Mouse (Mus musculus) hindbrain, embryonic 13.5 days (tissue): ENCODE measurements around the gene Bloc1s4. TPM values are rescaled to one million over a fixed set of nuclear protein-coding genes. Genes with fewer than 3 reads are reported as not detected.

Experiments used
- ATAC-seq: fragments of 200-750 bp; cut with Nextera tagmentation; 2 replicates; pipeline ENCODE4 v1.8.0; 2017; ENCODE audit warnings: moderate TSS enrichment; ENCODE audit not compliant: low FRiP score
- H3K27ac ChIP-seq: fragments of 300-500 bp; sonication (generic); 2 replicates; pipeline ENCODE4 v1.5.1; 2015; ENCODE audit warnings: inconsistent platforms, mild to moderate bottlenecking, moderate library complexity
- H3K27me3 ChIP-seq: fragments of 300-500 bp; sonication (generic); 2 replicates; pipeline ENCODE4 v1.6.1; 2015; ENCODE audit warnings: mild to moderate bottlenecking, inconsistent platforms
- H3K36me3 ChIP-seq: fragments of 300-500 bp; sonication (generic); 2 replicates; pipeline ENCODE4 v1.6.1; 2015; ENCODE audit warnings: mild to moderate bottlenecking, inconsistent platforms
- H3K4me1 ChIP-seq: fragments of 300-500 bp; sonication (generic); replicated peaks from 2 replicates; pipeline ENCODE4 v1.6.1; 2015; ENCODE audit warnings: inconsistent platforms
- H3K4me2 ChIP-seq: fragments of 300-500 bp; sonication (generic); 2 replicates; pipeline ENCODE4 v1.6.1; 2015; ENCODE audit warnings: inconsistent platforms, mild to moderate bottlenecking, moderate library complexity
- H3K4me3 ChIP-seq: fragments of 300-500 bp; sonication (generic); 2 replicates; pipeline ENCODE4 v1.5.1; 2015; ENCODE audit warnings: mild to moderate bottlenecking, inconsistent platforms
- H3K9ac ChIP-seq: fragments of 300-500 bp; sonication (generic); 2 replicates; pipeline ENCODE4 v1.6.1; 2015; ENCODE audit warnings: mild to moderate bottlenecking, inconsistent platforms
- H3K9me3 ChIP-seq: fragments of 300-500 bp; sonication (generic); 2 replicates; pipeline ENCODE4 v1.6.1; 2016; ENCODE audit warnings: inconsistent platforms
- WGBS: fragments of 180-500 bp; shearing (Covaris S2); methylation state at CpG from one replicate; pipeline ENCODE4 v1.1.7; 2015; 5-methylcytosine and 5-hydroxymethylcytosine counted together
- polyA plus RNA-seq: library from polyadenylated mRNA; unstranded; fragments of >200 nt; fragmentation: Nextera tagmentation; extraction: Ambion mirVana; gene quantifications from 2 replicates; pipeline ENCODE4 v1.2.1, GENCODE M21; 2015

Bloc1s4 gene
- polyA plus RNA-seq, 1 experiment from 2014 or later = 27.1 TPM

DNA sequence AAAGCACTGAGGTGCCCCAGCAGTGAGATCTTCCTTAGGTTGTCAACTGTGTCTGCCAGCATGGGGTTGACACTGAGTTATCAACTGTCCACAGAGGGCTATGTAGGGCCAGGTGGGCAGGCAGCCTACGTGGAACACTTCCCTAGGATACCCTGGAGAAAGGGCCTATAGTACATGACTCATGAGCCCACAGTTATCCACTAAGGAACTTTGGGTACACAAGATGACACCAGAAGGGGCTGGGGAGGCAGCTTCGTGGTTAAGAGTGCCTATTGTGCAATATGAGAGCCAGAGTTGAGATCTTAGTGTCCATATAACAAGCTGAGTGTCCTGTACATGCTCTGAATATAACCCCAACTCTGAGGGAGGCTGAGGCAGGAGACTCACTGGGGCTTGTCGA, 21.2 kb upstream of the Bloc1s4 start:
- H3K9ac ChIP-seq = no peak overlapping the region
- H3K9me3 ChIP-seq = no peaks in the 10 kb centered on the region
- no peaks in the 10 kb centered on the region for H3K36me3 ChIP-seq
- no peak overlapping the region for H3K27ac ChIP-seq
- no peak overlapping the region for H3K4me2 ChIP-seq
- no peak for ATAC-seq
- 80% methylated on average over 3 of the region's 3 CpGs for WGBS
- no peaks in the 10 kb centered on the region for H3K27me3 ChIP-seq
- no peak overlapping the region for H3K4me3 ChIP-seq
- peaks cover 15% of the 10 kb centered on the region for H3K4me1 ChIP-seq

DNA sequence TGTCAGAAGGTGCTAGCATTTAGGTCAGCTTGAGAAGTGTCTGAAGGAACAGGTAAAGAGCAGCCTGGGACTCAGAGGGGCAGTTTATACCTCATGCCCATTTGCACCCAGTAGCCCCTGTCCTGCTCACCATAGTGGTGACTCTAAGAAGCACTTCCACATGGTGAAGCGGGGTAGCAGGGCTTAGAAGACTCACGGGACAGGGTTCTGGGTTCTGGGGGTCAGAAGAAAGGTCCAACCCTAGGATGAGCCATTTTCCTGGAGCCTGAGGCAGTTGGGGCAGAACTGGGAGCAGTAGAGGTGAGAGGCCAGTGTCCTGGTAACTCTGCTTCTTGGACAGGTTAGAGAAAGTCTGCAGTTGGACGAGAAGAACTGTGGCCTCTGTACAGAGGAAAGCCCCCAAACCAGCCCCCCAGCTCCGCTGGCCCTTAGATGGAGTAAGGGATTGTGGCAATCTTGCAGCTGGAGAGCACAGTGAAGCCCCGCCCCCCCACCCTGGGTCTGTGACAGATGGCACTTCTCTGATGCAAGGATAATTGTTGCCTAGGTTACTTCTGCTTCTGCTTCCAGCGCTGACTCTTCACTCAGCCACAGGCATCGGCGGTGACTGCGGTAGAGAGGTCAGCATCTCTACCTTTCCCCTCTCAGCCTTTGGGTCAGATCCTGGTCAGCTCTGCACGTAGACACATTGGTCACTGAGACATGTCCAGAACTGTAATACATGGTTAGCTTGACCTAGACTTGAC, 18.7 kb upstream of the Bloc1s4 start:
- 21% methylated on average over 10 of the region's 10 CpGs for WGBS
- H3K27ac ChIP-seq = peak overlapping the region; percentile 58; the same call in 1 of the 2 replicates
- H3K4me2 ChIP-seq = 0 out of 2 replicates have a peak overlapping the region, but pooled peaks have one; percentile 18
- ATAC-seq = peak; percentile 88
- no peak overlapping the region for H3K4me3 ChIP-seq
- H3K9me3 ChIP-seq = no peaks in the 10 kb centered on the region
- H3K27me3 ChIP-seq = no peaks in the 10 kb centered on the region
- H3K9ac ChIP-seq = peak overlapping the region; percentile 35; the same call in 1 of the 2 replicates
- H3K4me1 ChIP-seq = peaks cover 24% of the 10 kb centered on the region
- no peaks in the 10 kb centered on the region for H3K36me3 ChIP-seq

DNA sequence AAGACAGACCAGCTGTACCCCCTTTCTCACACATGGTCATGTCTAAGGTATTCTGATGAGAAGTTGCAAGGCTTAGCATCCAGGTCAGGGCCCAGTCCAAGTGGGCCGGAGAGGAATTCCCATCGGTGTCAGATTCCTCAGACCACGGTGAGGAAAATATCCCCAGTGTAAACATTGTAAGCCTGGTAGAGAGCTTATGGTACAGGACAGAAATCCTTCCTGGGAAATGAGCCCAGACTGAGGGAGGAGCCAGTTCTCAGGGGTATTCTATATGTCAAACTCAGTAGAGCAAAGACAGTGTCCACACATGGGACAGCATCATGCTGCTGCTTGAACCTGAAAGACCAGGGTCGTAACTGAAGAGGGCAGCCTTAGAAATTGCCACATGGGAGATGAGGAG, 11.4 kb upstream of the Bloc1s4 start:
- WGBS = 86% methylated on average over 4 of the region's 4 CpGs
- Histone ChIP-seq H3K4me1 (peaks cover 10% of the 10 kb centered on the region; the same call in 1 of the 2 replicates), H3K27ac (no peak overlapping the region), H3K4me3 (no peak overlapping the region), H3K9ac (no peak overlapping the region), H3K36me3 (no peaks in the 10 kb centered on the region), H3K9me3 (no peaks in the 10 kb centered on the region), H3K4me2 (no peak overlapping the region), H3K27me3 (0 out of 2 replicates have a peak, but pooled peaks cover 3% of the 10 kb centered on the region)
- ATAC-seq = no peak

DNA sequence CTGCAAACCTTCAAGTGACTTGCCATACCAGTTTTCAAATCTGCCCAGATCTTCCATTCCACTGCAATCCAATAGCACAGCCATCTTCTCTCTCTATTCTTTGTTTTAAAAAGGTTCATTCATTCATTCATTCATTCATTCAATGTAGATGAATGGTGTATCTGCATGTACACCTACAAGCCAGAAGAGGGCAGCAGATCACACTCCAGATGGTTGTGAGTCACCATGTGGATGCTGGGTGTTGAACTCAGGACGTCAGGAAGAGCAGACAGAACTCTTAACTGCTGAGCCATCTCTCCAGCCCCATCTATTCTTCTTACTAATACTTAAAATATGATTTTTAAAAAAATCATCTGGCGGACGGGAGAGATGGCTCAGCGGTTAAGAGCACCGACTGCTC, 8.6 kb upstream of the Bloc1s4 start:
- Histone ChIP-seq H3K27ac (no peak overlapping the region), H3K4me3 (no peak overlapping the region), H3K4me1 (no peaks in the 10 kb centered on the region), H3K9me3 (no peaks in the 10 kb centered on the region), H3K27me3 (peaks cover 9% of the 10 kb centered on the region), H3K36me3 (no peaks in the 10 kb centered on the region), H3K9ac (no peak overlapping the region), H3K4me2 (no peak overlapping the region)
- ATAC-seq = no peak
- WGBS = 68% methylated on average over 5 of the region's 5 CpGs

DNA sequence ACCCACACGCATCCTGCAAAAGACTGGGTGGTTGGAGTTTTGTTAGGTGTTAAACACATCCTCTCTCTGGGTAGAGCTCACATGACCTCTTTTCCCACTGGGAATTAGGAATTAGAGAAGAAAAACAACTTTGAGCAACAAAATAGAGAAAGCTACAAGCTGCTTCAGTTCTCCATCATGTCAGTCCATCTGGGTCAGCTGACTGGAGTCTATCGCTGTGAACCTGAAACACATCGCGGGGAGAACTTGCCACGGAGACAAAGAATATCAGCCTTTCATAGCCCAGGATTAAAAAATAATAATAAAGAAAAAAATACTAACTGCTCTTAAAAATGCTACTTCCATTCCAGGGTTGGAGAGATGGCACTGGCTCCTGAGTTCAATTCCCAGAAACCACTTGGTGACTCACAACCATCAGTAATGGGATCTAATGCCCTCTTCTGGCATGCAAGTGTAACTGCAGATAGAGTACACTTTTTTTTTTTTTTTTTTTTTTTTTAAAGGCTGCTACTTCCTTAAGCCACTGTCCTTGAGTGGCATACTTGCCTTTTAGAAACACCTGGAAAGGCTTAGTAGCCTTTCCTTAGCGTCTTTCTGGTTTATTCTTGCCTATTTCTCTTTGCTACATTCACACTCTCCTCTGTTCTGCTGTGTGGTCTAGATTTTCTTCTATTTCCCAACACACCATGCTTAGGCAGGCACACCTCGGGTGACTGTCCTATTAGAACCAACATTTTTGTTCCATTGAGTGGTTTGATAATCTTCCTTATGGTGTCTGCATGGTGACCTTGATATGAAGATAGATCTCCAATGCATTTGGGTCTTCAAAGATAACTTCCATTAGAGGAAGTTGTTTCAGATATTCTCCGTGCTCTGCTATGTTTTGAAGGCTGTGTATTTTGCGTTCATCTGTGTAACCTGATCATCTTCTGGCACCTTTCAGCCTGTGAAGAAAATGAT, 1.9 kb upstream of the Bloc1s4 start:
- peaks cover 3% of the 10 kb centered on the region; the same call in 1 of the 2 replicates for H3K36me3 ChIP-seq
- H3K9ac ChIP-seq = no peak overlapping the region
- H3K27ac ChIP-seq = no peak overlapping the region
- no peak overlapping the region for H3K4me2 ChIP-seq
- ATAC-seq = no peak
- H3K27me3 ChIP-seq = peaks cover 13% of the 10 kb centered on the region
- H3K4me3 ChIP-seq = no peak overlapping the region
- H3K9me3 ChIP-seq = no peaks in the 10 kb centered on the region
- H3K4me1 ChIP-seq = peaks cover 19% of the 10 kb centered on the region
- 75% methylated on average over 9 of the region's 9 CpGs for WGBS

DNA sequence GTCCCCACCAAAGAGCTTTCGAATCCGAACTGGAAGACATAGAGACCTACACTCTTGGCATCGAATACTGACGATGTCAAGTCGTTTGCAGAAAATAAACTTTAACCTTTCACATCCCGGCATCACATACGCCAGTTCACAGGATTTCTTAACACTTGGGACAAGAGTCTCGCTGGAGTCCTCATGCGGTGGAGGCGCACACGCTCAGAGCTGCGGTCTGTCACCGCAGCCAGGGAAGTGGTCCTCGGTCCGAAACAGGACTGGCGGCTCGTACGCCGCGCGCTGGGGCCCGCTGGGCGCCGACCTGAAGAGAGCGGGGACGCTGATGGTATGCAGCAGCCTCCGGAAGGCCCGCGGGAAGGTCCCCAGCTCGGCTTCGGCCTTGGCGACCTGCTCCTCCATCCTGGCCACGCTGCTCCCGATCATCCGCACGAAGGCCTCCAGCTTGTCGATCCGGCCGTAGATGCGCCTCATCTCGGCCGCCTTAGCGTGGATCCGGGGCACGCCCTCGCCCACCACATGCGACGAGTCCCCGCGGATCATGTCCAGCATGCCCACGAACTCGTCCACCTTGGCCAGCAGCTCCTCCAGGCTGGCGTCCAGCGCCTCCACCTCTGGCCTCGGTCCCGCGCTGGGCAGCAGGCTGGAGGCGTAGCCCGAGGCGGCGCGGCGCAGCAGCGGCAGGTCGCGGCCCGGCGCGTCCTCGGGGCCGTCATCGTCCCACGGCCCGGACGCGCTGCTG, 485 bp downstream of the Bloc1s4 start:
- Histone ChIP-seq H3K36me3 (peaks cover 3% of the 10 kb centered on the region; the same call in 1 of the 2 replicates), H3K4me1 (peaks cover 19% of the 10 kb centered on the region), H3K4me3 (peak overlapping the region; percentile 99), H3K9ac (peak overlapping the region; percentile 85), H3K27ac (peak overlapping the region; percentile 66), H3K27me3 (peaks cover 13% of the 10 kb centered on the region), H3K9me3 (no peaks in the 10 kb centered on the region), H3K4me2 (peak overlapping the region; percentile 98)
- ATAC-seq = peak; percentile 21
- WGBS = 2% methylated on average over 73 of the region's 76 CpGs

DNA sequence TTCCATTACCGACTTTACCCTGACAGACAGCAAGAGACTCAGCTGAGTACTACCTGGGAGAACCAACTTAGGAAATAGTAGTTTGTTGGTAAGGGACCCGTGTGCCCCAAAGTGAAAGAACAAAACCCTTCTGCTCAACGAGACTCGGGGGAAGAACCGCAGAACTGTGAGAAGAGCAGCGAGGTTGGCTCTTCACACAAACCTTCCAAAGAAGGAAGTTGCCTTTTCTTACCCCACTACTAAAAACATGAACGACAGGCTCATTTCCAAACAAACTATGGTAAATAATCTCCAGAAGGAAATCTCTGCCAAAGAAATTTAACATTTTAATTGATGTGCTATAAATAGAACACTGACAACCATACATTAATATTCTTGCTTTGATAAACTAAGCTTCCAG, 1.4 kb downstream of the Bloc1s4 start:
- 0 out of 2 replicates have a peak overlapping the region, but pooled peaks have one; percentile 3 for H3K9ac ChIP-seq
- H3K4me1 ChIP-seq = peaks cover 19% of the 10 kb centered on the region
- H3K36me3 ChIP-seq = peaks cover 3% of the 10 kb centered on the region; the same call in 1 of the 2 replicates
- H3K4me3 ChIP-seq = peak overlapping the region; percentile 99
- ATAC-seq = no peak
- no peaks in the 10 kb centered on the region for H3K9me3 ChIP-seq
- 88% methylated on average over 7 of the region's 7 CpGs for WGBS
- H3K4me2 ChIP-seq = peak overlapping the region; percentile 98
- peaks cover 8% of the 10 kb centered on the region for H3K27me3 ChIP-seq
- H3K27ac ChIP-seq = no peak overlapping the region

DNA sequence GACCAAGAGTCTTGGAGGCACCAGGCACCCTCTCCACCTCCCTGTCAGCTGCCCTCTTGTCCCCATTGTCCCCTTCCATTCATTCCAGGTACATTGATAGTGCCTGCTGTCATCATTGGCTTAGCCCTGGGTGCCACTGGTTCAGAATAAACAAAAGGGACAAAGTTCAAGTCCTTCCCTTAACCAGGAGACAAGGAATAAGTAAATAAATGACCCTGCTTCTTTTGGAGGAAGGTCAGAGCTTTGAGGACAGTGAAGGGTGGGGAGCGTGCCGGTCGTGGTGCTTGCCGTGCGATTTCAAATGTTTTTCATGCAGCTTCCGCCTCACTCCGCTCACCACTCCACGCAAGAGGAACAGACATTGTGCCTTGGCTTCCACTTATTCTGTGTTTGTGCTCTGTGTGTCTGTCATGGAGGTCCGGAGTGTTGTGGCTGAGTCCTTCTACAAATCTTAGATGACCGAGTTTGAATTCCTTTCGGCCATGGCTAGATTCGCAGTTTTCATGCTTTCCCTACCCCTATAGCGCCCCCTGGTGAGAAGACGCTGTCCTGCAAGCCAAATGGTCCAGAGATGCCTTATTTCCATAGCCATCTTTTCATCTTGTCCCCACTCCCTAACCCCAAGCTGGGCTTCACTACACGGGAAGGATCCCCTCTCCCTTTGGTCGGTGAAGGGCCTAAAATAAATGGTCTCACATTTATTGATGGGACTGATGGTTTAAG, 6.2 kb downstream of the Bloc1s4 start:
- Histone ChIP-seq H3K4me3 (no peak overlapping the region), H3K9ac (no peak overlapping the region), H3K36me3 (peaks cover 3% of the 10 kb centered on the region; the same call in 1 of the 2 replicates), H3K4me2 (no peak overlapping the region), H3K4me1 (peaks cover 13% of the 10 kb centered on the region), H3K27ac (no peak overlapping the region), H3K9me3 (no peaks in the 10 kb centered on the region), H3K27me3 (no peaks in the 10 kb centered on the region)
- WGBS = 43% methylated on average over 16 of the region's 16 CpGs
- no peak for ATAC-seq

DNA sequence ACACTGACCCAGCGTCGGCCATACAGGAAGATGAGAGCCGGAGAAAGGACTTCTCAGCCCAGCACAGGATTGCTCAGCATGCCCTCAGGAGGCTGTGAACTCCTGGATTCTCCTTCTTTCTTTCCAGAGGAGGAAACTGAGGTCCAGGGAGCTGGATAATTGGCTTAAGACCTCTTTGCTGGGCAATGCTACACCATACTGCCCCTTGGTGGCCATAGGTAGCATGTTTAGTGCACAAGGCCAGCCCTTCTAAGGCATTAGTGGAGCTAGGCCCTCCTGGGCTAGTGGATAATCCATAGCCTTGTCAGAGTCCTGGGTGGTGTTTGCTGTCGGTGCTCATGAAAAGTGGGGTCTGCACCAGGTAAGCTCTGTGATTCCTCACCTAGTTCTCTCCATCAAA, 8.6 kb downstream of the Bloc1s4 start:
- Histone ChIP-seq H3K27ac (no peak overlapping the region), H3K4me1 (no peaks in the 10 kb centered on the region), H3K36me3 (no peaks in the 10 kb centered on the region), H3K9ac (no peak overlapping the region), H3K4me2 (no peak overlapping the region), H3K4me3 (no peak overlapping the region), H3K9me3 (no peaks in the 10 kb centered on the region), H3K27me3 (no peaks in the 10 kb centered on the region)
- WGBS = 68% methylated on average over 4 of the region's 4 CpGs
- no peak for ATAC-seq

DNA sequence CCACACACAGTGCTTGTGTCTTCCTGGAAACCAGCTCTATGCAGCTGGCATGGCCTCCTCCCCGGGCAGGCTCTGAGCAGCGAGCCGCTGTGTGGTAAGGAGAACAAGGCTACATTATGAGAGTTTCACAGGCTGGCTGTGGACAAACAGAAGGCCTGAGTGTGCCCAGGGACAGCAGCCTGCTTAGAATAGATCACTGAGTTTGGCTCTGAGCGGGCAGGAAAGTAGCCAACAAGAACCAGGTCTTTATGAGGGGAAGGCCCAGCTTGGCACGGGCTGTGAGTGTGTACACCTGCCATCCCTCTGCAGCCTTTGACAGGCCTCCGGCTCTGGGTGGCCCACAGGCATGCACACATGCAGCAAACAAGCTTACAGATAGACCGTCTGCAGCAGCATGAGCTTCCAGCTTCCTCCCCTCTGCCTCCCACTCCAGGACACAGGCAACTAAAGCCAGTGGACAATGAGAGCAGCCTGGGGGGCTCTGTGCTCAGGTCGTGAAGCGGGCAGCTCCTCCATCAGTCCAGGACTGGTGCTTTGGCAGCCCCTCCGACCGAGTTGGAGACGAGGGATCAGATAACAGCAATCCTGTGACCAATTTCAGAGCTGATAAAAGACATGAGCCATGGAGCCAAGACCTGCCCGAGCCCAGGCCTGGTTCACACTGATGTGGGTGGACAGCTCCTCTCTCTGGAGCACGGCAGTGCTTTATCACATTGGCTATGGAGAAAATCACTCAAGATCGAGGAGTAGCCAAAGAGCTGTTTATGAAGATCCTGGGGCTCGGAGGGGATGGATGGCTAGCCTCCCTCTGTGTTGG, 9.4 kb downstream of the Bloc1s4 start:
- Histone ChIP-seq H3K4me3 (no peak overlapping the region), H3K27ac (no peak overlapping the region), H3K9ac (0 out of 2 replicates have a peak overlapping the region, but pooled peaks have one; percentile 4), H3K4me2 (no peak overlapping the region), H3K27me3 (no peaks in the 10 kb centered on the region), H3K9me3 (no peaks in the 10 kb centered on the region), H3K36me3 (no peaks in the 10 kb centered on the region), H3K4me1 (no peaks in the 10 kb centered on the region)
- peak; percentile 62 for ATAC-seq
- WGBS = 70% methylated on average over 16 of the region's 16 CpGs

DNA sequence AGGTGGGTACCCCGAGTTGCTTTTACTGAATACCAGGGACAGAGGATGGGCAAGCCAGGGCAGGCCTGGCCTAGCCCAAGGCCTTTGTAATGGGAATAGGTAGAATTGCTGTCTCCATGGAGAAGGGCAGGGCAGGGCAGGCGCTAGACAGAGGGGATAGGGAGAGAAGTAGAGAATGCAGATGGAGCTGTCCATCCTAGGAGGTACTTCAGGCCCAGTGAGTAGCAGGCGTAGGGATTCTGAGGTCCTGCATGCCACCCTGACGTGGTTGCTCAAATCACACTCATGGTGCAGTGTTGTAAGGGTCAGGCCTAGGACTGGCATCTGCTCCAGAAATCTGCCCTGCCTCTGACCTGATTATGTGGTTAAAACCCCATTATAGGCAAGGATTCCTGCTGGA, 10.7 kb downstream of the Bloc1s4 start:
- Histone ChIP-seq H3K27me3 (0 out of 2 replicates have a peak, but pooled peaks cover 4% of the 10 kb centered on the region), H3K4me3 (no peak overlapping the region), H3K4me1 (no peaks in the 10 kb centered on the region), H3K27ac (no peak overlapping the region), H3K36me3 (no peaks in the 10 kb centered on the region), H3K9ac (no peak overlapping the region), H3K4me2 (no peak overlapping the region), H3K9me3 (no peaks in the 10 kb centered on the region)
- WGBS = 63% methylated on average over 4 of the region's 4 CpGs
- ATAC-seq = no peak
